Mouse (Mus musculus) embryo, embryonic 11 days (tissue): ENCODE data around the gene Pck1.

Source experiments
- DNase-seq: peaks from one replicate; pipeline ENCODE4 v3.0.0-alpha.2; 2015

The Pck1 gene

GRCm38 (mm10) chr2:173151352-173151751 lies 1.5 kb upstream of the Pck1 start:
- DNase-seq = no peak

GRCm38 (mm10) chr2:173151784-173152284 lies 1.0 kb upstream of the Pck1 start:
- no peak for DNase-seq

GRCm38 (mm10) chr2:173153266-173153665 lies 418 bp downstream of the Pck1 start:
- no peak for DNase-seq

DNA sequence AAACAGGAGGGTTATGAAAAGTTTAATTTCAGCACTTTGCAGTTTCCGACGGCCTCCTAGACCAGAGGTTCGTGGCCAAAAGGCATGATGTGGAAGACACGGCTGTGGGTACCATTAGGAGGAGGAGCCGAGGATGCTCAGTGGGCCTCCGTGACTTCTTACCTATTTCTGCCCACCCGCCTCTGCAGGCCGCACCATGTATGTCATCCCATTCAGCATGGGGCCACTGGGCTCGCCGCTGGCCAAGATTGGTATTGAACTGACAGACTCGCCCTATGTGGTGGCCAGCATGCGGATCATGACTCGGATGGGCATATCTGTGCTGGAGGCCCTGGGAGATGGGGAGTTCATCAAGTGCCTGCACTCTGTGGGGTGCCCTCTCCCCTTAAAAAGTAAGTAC lies 1.7 kb downstream of the Pck1 start:
- DNase-seq = no peak

GRCm38 (mm10) chr2:173154962-173155361 lies 2.1 kb downstream of the Pck1 start:
- no peak for DNase-seq

DNA sequence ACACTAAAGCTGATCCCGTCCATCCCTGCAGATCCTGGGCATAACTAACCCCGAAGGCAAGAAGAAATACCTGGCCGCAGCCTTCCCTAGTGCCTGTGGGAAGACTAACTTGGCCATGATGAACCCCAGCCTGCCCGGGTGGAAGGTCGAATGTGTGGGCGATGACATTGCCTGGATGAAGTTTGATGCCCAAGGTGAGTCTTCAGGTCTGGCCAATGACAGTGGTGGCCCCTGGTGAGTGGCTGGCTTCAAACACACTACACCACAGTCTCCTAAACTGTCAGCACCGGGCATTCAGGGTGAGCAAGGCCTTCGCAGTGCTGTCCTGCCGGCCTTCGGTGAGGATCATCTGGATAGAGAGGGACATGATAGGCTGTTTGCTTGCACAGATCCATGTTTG lies 3.1 kb downstream of the Pck1 start:
- DNase-seq = no peak

- no peak for DNase-seq
Observed at GRCm38 (mm10) chr2:173156923-173157322, 4.1 kb downstream of the Pck1 start.

GRCm38 (mm10) chr2:173157376-173157775 lies 4.5 kb downstream of the Pck1 start:
- DNase-seq = no peak

DNA sequence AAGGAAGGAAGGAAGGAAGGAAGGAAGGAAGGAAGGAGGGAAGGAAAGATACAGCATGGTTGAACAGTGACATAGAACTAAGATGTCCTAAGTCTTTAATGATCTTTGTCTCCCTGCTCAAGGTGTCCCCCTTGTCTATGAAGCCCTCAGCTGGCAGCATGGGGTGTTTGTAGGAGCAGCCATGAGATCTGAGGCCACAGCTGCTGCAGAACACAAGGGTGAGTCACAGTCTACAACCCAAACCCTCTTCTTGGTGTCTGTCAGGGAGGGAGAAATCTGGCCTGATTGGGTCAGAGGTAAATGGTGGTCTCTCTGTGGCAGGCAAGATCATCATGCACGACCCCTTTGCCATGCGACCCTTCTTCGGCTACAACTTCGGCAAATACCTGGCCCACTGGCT lies 5.0 kb downstream of the Pck1 start:
- no peak for DNase-seq

GRCm38 (mm10) chr2:173158390-173159055 lies 5.7 kb downstream of the Pck1 start:
- DNase-seq = no peak

- peak; percentile 88 for DNase-seq
Observed at GRCm38 (mm10) chr2:173159354-173160311, 6.8 kb downstream of the Pck1 start.

DNA sequence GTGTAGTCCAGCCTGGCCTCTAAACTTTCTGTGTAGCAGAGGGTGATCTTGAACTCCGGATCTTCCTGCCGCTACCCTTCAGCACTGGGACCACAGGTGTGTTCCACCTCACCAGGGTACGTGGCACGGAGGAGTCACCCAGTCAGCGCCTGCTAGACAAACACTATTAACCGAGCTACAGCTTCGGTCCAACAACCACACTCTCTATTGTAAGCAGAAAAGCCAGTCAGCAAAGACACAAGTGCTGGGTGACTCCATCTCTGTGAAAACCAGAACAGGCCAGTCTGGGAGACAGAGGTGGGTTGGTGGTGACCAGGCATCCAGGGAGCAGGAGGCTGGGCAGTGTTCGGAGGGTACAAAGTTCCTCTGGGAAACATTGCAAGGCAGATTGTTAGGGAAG lies 10.5 kb downstream of the Pck1 start:
- DNase-seq = no peak

GRCm38 (mm10) chr2:173164358-173164757 lies 11.5 kb downstream of the Pck1 start:
- DNase-seq = peak; percentile 54

GRCm38 (mm10) chr2:173164946-173165345 lies 12.1 kb downstream of the Pck1 start:
- DNase-seq = no peak

DNA sequence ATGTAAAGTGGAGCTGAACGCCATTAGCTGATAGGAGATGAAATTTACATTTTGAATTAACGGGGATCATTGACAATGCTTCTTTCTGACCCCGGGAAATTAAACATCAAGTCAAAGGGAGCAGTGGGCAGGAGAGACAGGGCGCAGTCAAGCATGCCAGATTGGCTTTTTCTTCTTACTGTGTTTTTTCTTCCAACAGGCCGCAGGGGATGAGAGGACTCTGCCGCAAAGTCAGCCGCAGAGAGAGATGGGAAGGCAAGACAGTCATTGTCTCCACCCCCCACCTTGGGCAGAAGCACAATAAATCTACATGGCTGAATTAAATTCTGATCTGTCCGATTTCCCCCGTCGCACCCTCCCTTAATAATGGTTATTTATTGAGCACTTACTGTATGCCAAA lies 12.5 kb downstream of the Pck1 start:
- no peak for DNase-seq

- DNase-seq = no peak
Observed at GRCm38 (mm10) chr2:173168411-173168851, 15.6 kb downstream of the Pck1 start.

GRCm38 (mm10) chr2:173170081-173170480 lies 17.2 kb downstream of the Pck1 start:
- DNase-seq = no peak

DNA sequence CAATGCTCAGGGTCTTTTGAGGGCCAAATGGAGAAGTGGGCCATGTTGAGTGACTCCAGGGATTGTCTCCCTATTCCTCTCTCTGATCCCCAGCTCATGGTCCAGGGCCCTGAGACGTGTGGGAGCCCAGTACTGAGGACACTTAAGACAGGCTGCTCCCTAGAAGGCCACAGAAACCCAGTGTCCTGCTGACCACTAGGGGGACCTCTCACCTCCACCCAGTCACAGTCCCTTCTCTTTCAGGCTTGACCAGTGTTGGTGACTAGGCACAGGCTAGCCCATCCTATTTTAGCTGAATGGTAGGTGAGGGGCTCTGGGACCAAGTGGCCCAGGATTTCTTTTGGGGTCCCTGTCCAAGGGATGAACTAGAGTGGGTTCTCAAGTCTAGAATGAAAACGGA lies 17.9 kb downstream of the Pck1 start:
- DNase-seq = no peak

GRCm38 (mm10) chr2:173171470-173171869 lies 18.6 kb downstream of the Pck1 start:
- peak; percentile 91 for DNase-seq

DNA sequence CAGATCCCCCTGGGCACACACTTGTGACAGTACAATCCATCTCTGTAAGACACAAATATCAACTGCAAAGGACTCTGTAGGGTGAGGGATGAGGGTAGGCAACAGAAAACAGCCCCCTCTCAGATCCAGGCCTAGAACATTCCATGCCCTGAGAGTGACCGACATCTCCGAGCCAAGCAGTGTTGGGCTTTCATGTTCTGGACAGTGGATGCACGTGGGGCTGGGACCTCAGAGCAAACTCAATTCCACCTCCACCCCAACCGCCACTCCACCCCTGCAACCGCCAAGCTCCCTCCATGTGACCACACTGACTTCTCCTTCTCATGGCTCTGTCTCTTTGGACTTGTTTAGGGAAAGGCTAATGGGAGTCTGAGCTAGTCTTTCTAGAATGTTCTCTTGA lies 19.1 kb downstream of the Pck1 start:
- DNase-seq = no peak

GRCm38 (mm10) chr2:173172386-173172785 lies 19.5 kb downstream of the Pck1 start:
- no peak for DNase-seq

GRCm38 (mm10) chr2:173173008-173173407 lies 20.2 kb downstream of the Pck1 start:
- DNase-seq = peak; percentile 83

- peak; percentile 86 for DNase-seq
Observed at GRCm38 (mm10) chr2:173173521-173174511, 21.0 kb downstream of the Pck1 start.
